Mouse (Mus musculus) hindbrain, embryonic 16.5 days (tissue): ENCODE measurements around the gene Wdfy3. TPM values are rescaled to one million over a fixed set of nuclear protein-coding genes. Genes with fewer than 3 reads are reported as not detected.

Experiments used
- ATAC-seq: fragments of 200-750 bp; cut with Nextera tagmentation; 2 replicates; pipeline ENCODE4 v1.8.0; 2017; ENCODE audit warnings: moderate TSS enrichment, moderate library complexity
- H3K27ac ChIP-seq: fragments of 300-500 bp; sonication (generic); 2 replicates; pipeline ENCODE4 v1.5.1; 2014; ENCODE audit warnings: low read depth, mild to moderate bottlenecking, control low read depth, low read length, moderate library complexity
- H3K27me3 ChIP-seq: fragments of 300-500 bp; sonication (generic); replicated peaks from 2 replicates; pipeline ENCODE4 v1.6.1; 2014; ENCODE audit warnings: low read length; ENCODE audit not compliant: control insufficient read depth, insufficient read depth
- H3K36me3 ChIP-seq: fragments of 300-500 bp; sonication (generic); 2 replicates; pipeline ENCODE4 v1.6.1; 2014; ENCODE audit warnings: mild to moderate bottlenecking, low read length, moderate library complexity, mixed read lengths; ENCODE audit not compliant: control insufficient read depth, insufficient read depth
- H3K4me1 ChIP-seq: fragments of 300-500 bp; sonication (generic); 2 replicates; pipeline ENCODE4 v1.6.1; 2014; ENCODE audit warnings: low read depth, low read length; ENCODE audit not compliant: control insufficient read depth, insufficient read depth
- H3K4me2 ChIP-seq: fragments of 300-500 bp; sonication (generic); 2 replicates; pipeline ENCODE4 v1.6.1; 2014; ENCODE audit warnings: mild to moderate bottlenecking, low read length, control low read depth, moderate library complexity
- H3K4me3 ChIP-seq: fragments of 300-500 bp; sonication (generic); 2 replicates; pipeline ENCODE4 v1.5.1; 2014; ENCODE audit warnings: mild to moderate bottlenecking, low read length, control low read depth, moderate library complexity
- H3K9ac ChIP-seq: fragments of 300-500 bp; sonication (generic); 2 replicates; pipeline ENCODE4 v1.6.1; 2014; ENCODE audit warnings: low read depth, mild to moderate bottlenecking, control low read depth, low read length, moderate library complexity
- H3K9me3 ChIP-seq: fragments of 300-500 bp; sonication (generic); 2 replicates; pipeline ENCODE4 v1.6.1; 2014; ENCODE audit warnings: mild to moderate bottlenecking, low read length, moderate library complexity; ENCODE audit not compliant: control insufficient read depth
- WGBS: fragments of 180-500 bp; shearing (Covaris S2); extraction: QIAGEN DNeasy Blood & Tissue Kit; methylation state at CpG from one replicate; pipeline ENCODE4 v1.1.7; 2014; 5-methylcytosine and 5-hydroxymethylcytosine counted together
- polyA plus RNA-seq: library from polyadenylated mRNA; unstranded; fragments of >200 nt; fragmentation: Nextera tagmentation; extraction: Ambion mirVana; gene quantifications from 2 replicates; pipeline ENCODE4 v1.2.1, GENCODE M21; 2015

Gene Wdfy3
- polyA plus RNA-seq, 1 experiment from 2014 or later, result 22.5 TPM

DNA sequence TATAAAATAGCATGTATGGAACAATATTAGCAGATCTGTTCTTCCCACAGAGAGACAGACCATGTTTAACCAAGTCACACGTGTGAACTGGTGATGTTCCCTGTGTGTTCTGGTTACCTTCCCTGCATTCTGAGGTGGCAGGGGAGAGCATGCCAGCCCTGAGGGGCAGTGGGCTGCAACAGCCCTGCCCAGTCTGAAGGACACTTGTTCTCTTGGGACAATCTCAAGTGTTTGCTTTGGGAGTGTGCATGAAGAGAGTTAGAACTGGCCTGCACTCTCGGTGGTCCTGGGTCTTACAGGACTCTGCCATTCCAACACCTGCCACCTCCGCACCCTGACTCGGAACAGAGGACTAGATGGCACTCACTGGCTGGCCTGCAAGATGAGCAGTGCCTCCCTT, 193.5 kb downstream of the Wdfy3 start:
- Histone ChIP-seq H3K36me3 (peaks cover 28% of the 10 kb centered on the region), H3K9ac (no peak overlapping the region), H3K27ac (no peak overlapping the region), H3K27me3 (no peaks in the 10 kb centered on the region), H3K4me2 (no peak overlapping the region), H3K4me1 (no peaks in the 10 kb centered on the region), H3K9me3 (no peaks in the 10 kb centered on the region), H3K4me3 (no peak overlapping the region)
- WGBS, result 90% methylated on average over 4 of the region's 4 CpGs
- ATAC-seq, result no peak

DNA sequence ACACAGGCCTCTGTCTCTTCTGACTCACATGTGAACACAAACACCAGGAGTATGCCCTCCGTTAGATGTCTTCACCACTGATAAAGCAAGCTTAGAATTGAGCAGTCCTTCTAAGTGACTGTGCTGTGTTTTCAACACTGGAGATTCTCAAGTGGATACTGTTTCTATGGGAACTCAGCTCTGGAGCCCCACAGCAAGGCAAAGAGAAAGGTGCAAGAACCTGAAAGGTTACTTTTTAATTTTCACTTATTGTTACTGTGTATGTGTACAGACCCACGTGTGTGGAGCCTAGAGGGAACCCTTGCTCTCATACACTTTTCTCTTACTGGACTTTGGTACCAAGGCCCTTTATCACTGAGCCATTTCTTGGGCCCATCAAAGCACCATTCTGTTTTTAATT, 203.0 kb downstream of the Wdfy3 start:
- 80% methylated on average over 2 of the region's 2 CpGs for WGBS
- H3K27ac ChIP-seq, result no peak overlapping the region
- H3K4me2 ChIP-seq, result no peak overlapping the region
- no peak overlapping the region for H3K4me3 ChIP-seq
- H3K4me1 ChIP-seq, result no peaks in the 10 kb centered on the region
- H3K36me3 ChIP-seq, result peaks cover 58% of the 10 kb centered on the region
- H3K9ac ChIP-seq, result no peak overlapping the region
- no peaks in the 10 kb centered on the region for H3K27me3 ChIP-seq
- no peak for ATAC-seq
- no peaks in the 10 kb centered on the region for H3K9me3 ChIP-seq

DNA sequence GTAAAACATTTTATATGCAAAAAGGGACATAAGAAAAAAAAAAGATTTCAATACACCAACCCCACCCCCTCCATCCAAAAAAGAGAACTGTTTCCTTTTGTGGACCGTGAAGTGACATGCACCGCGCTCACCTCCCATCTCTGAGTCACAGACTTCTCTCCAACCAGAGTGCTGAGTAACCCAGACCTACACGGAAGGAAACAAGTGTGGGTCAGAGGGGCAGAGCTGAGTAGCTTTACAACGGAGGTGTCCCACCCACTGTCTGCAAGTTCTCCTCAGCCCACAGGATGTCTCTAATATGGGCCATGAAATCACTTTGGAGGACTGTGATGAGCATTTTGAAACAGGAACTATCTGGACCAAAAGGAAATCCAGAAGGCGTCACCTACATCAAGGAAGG, 205.8 kb downstream of the Wdfy3 start:
- Histone ChIP-seq H3K4me1 (no peaks in the 10 kb centered on the region), H3K36me3 (peaks cover 59% of the 10 kb centered on the region), H3K4me2 (no peak overlapping the region), H3K27ac (no peak overlapping the region), H3K4me3 (no peak overlapping the region), H3K27me3 (no peaks in the 10 kb centered on the region), H3K9ac (no peak overlapping the region), H3K9me3 (no peaks in the 10 kb centered on the region)
- no peak for ATAC-seq
- 95% methylated on average over 6 of the region's 6 CpGs for WGBS

DNA sequence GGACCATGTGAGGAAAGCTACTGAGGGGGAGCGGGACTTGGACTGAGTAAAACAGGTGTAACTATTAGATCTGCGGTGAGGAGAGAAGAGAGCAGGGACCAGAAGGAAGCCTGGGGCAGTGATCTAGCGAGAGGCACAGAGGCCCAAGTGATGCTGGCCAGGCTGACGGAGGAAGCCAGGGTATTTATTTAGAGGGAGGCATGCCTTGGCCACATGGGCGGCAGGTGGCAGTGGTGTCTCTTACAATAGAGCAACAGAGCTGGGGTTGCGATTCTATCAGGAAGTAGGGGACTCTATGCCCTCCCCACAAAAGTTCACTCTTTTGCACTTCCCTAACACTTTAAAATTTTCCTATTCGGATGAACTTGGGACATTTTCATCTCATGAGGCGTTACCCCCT, 207.1 kb downstream of the Wdfy3 start:
- WGBS, result 90% methylated on average over 8 of the region's 8 CpGs
- H3K27me3 ChIP-seq, result no peaks in the 10 kb centered on the region
- H3K36me3 ChIP-seq, result peaks cover 51% of the 10 kb centered on the region
- no peaks in the 10 kb centered on the region for H3K9me3 ChIP-seq
- no peak overlapping the region for H3K9ac ChIP-seq
- no peak for ATAC-seq
- H3K4me1 ChIP-seq, result no peaks in the 10 kb centered on the region
- no peak overlapping the region for H3K4me3 ChIP-seq
- H3K27ac ChIP-seq, result no peak overlapping the region
- no peak overlapping the region for H3K4me2 ChIP-seq

DNA sequence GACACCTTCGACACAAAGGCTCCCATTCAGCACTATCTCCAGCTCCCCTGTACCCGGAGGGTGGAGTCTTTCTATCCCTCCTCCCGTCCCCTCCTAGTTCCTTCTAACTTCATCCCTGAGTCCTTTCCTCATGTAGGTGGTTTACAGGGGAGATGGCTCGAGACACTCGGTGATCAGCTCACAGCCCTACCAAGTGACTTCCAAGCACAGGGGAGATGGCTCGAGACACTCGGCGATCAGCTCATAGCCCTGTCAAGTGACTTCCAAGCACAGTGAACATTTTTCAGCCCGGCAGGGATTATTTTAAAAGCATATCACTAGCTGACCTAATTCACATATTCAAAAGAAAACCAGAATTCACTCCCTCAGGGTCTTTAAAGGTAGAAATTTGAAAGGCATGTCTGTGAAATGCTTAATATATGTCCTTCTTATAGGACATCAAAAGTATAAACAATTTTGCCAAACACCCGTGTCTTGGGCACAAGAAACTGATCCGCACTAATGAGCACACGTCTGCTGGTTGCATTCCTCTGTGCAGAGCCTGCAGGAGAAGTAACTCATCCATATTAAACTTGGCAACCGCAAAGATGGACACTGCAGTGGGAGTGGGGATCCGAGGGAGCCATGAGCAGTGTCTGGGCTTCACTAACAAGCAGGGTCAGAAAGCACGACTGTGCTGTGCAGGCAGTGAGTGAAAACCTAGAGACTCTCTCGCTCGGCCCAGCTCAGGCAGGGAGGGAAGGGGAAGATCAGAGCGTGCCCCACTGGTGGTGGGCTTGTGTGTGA, 207.7 kb downstream of the Wdfy3 start:
- Histone ChIP-seq H3K4me1 (no peaks in the 10 kb centered on the region), H3K4me2 (no peak overlapping the region), H3K4me3 (no peak overlapping the region), H3K9me3 (no peaks in the 10 kb centered on the region), H3K27ac (no peak overlapping the region), H3K27me3 (no peaks in the 10 kb centered on the region), H3K9ac (no peak overlapping the region), H3K36me3 (peaks cover 48% of the 10 kb centered on the region)
- ATAC-seq, result no peak
- 88% methylated on average over 18 of the region's 18 CpGs for WGBS

DNA sequence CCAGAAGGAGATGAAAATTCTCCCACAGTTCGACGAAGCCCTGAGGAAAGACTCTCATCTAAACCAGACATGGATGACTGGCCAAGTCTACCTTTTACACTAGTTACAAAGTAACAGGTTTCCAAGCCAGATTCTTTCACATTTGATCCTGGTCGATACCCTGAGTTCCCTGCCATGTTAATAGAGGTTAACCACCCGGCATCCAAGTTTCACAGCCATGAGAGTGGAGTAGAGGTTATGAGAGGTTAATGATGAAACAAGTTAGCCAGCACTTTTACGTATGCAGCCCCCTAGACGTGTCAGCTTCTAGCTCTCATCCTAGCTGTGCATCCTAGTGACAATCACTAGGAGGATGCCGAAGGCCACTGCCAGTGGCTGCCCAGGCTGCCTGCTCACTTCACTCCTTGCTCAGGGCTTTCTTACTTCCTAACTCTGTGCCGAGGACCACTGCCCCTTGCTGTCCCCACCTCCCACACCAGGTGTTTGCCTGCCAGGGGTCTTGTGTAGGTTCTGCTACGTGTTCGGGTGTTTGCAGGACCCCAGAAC, 210.8 kb downstream of the Wdfy3 start:
- Histone ChIP-seq H3K27me3 (no peaks in the 10 kb centered on the region), H3K4me1 (no peaks in the 10 kb centered on the region), H3K4me3 (no peak overlapping the region), H3K9ac (no peak overlapping the region), H3K36me3 (peaks cover 56% of the 10 kb centered on the region), H3K4me2 (no peak overlapping the region), H3K9me3 (no peaks in the 10 kb centered on the region), H3K27ac (no peak overlapping the region)
- 87% methylated on average over 10 of the region's 10 CpGs for WGBS
- no peak for ATAC-seq

DNA sequence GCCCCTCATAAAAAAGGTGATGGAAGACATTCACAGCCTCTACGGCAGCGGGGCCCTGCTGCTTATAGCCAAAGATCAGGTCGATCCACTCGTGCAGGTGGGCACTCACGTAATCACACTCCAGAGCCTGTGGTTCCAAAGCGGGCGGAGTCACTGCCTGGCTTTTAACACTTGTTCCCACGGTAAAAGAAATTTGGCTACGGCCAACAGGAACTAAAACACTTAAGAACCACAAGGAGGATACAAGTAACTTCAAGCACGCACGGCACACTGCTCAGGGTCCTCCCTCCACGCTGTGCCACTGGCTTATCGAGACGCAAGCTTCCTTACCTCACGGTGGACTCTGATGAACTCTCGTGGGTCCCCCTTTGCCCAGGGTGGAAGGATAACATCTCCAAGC, 214.2 kb downstream of the Wdfy3 start:
- ATAC-seq, result no peak
- H3K27ac ChIP-seq, result no peak overlapping the region
- 98% methylated on average over 16 of the region's 16 CpGs for WGBS
- no peaks in the 10 kb centered on the region for H3K9me3 ChIP-seq
- H3K27me3 ChIP-seq, result no peaks in the 10 kb centered on the region
- no peak overlapping the region for H3K4me2 ChIP-seq
- peaks cover 53% of the 10 kb centered on the region for H3K36me3 ChIP-seq
- no peak overlapping the region for H3K4me3 ChIP-seq
- no peak overlapping the region for H3K9ac ChIP-seq
- no peaks in the 10 kb centered on the region for H3K4me1 ChIP-seq

DNA sequence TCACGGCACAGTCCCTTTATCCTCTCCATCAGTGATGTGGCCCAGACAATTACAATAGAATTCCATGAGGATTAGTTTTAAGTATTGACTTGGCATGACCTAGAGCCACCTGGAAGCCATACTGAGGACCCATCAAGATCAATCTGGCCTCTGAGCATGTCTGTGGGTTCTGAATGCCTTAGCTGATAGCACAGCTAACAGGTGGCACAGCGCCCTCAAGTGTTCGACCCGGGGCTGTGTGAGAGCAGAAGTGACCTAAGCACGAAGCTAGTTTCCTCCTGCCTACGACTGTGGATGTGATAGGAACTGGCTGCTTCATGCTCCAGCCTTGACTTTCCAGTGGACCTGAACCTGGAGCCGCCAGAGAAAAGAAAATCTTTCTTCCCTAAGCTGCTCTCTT, 215.1 kb downstream of the Wdfy3 start:
- Histone ChIP-seq H3K9ac (no peak overlapping the region), H3K27ac (no peak overlapping the region), H3K9me3 (no peaks in the 10 kb centered on the region), H3K27me3 (no peaks in the 10 kb centered on the region), H3K4me3 (no peak overlapping the region), H3K36me3 (peaks cover 52% of the 10 kb centered on the region), H3K4me1 (no peaks in the 10 kb centered on the region), H3K4me2 (no peak overlapping the region)
- no peak for ATAC-seq
- 91% methylated on average over 7 of the region's 7 CpGs for WGBS

DNA sequence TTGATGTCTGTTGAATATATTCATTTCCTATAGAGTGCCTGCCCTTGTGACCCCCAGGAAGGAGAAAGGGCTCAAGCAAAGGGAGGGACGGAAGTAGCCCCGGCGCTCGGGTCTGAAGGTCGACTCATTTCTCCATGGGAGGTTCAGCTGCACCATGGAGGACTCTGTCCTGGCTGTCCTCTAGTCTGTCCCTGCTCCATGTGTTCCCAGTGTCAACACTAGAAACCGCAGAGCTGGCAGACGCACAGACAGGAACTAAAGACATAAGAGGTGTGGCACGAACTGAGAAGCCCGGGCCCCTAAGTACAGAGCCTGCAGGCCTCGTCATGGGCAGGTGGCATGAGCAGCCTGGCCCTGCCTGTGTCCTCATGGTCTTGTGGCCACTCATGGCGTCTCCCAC, 215.6 kb downstream of the Wdfy3 start:
- no peak for ATAC-seq
- no peak overlapping the region for H3K9ac ChIP-seq
- no peaks in the 10 kb centered on the region for H3K9me3 ChIP-seq
- H3K4me1 ChIP-seq, result no peaks in the 10 kb centered on the region
- peaks cover 52% of the 10 kb centered on the region for H3K36me3 ChIP-seq
- H3K27me3 ChIP-seq, result no peaks in the 10 kb centered on the region
- 92% methylated on average over 11 of the region's 11 CpGs for WGBS
- H3K27ac ChIP-seq, result no peak overlapping the region
- H3K4me3 ChIP-seq, result no peak overlapping the region
- H3K4me2 ChIP-seq, result no peak overlapping the region
